Comparison of ENCODE assay signal across 8 mouse cellular contexts in the genomic region with DNA sequence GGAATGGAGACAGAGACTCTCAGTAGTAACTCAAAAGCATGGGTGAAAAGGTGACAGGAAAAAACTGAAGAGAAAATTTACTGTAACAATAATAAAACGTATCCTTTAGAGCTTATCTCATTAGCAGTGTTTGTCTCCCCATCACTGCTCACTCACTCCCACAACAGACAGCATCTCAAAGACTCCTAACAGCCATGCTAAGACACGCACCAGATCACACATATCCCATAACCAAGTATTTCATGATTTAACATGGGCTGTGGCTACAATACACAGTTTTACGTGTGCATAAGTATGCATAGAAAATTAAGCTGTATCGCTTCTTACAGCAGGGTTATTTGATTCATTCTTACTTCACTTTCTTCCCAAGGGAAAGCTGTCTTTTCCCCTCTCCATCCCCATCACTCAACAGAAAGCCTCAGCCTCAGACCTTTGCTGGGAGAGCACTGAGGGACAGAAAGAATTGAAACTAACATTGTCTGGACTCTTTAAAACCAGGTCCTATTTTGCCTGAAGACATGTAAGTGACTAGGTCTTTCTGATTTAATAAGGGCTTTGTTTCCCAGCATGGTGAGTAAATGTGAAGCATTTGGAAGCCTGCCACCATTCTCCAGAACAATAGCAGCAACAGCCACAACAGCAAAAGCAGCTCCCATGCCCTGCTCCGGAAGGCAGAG. TPM values are rescaled to one million over a fixed set of nuclear protein-coding genes. Genes with fewer than 3 reads are reported as not detected.
DNase-seq lines count a peak whose midpoint lies in the region; ATAC-seq lines count a peak whose summit lies in the region.

No protein-coding gene starts in this region.

- H3K4me3 ChIP-seq in embryonic facial prominence, embryonic 13.5 days: no peak overlapping the region
- H3K4me3 ChIP-seq in heart, embryonic 14.5 days (ENCODE audit: control insufficient read depth in 1 of 2, insufficient read depth in 1 of 2, low read depth in 1 of 2, low read length in 2 of 2): no peak overlapping the region
- no peak overlapping the region for H3K4me3 ChIP-seq in lung, embryonic 16.5 days (ENCODE audit: low read length)
- H3K4me3 ChIP-seq in stomach, embryonic 16.5 days (replicated peaks; ENCODE audit: low read length): no peak overlapping the region

- peaks cover 21% of the 10 kb centered on the region for H3K4me1 ChIP-seq in embryonic facial prominence, embryonic 13.5 days
- H3K4me1 ChIP-seq in heart, embryonic 14.5 days (ENCODE audit: control insufficient read depth in 2 of 2, insufficient read depth in 2 of 2, low read length in 2 of 2): peaks cover 6 to 29% of the 10 kb centered on the region in 2 experiments
- peaks cover 8% of the 10 kb centered on the region; the same call in 1 of the 2 replicates for H3K4me1 ChIP-seq in lung, embryonic 16.5 days (replicated peaks; ENCODE audit: control insufficient read depth, insufficient read depth, low read length)
- H3K4me1 ChIP-seq in stomach, embryonic 16.5 days (ENCODE audit: control insufficient read depth, insufficient read depth, low read length): no peaks in the 10 kb centered on the region

- peak; percentile 9; the same call in 1 of the 2 replicates for ATAC-seq in frontal cortex, adult (ENCODE audit: low TSS enrichment)
- 0 out of 2 replicates have a peak, but pooled peaks have one; percentile 59 for ATAC-seq in embryonic facial prominence, embryonic 13.5 days (ENCODE audit: insufficient number of reproducible peaks, insufficient read depth, low FRiP score, low TSS enrichment, low read depth)
- ATAC-seq in heart, embryonic 14.5 days (ENCODE audit: insufficient number of reproducible peaks, insufficient read depth, low FRiP score, low read depth): no peak
- ATAC-seq in lung, embryonic 16.5 days (ENCODE audit: low read depth): peak; percentile 72; the same call in 1 of the 2 replicates
- no peak for ATAC-seq in stomach, embryonic 16.5 days (ENCODE audit: insufficient read depth, low FRiP score)

- peak overlapping the region; percentile 19 for H3K4me2 ChIP-seq in embryonic facial prominence, embryonic 13.5 days
- H3K4me2 ChIP-seq in heart, embryonic 14.5 days (ENCODE audit: low read length): peak overlapping the region; percentile 38
- no peak overlapping the region for H3K4me2 ChIP-seq in lung, embryonic 16.5 days (ENCODE audit: low read depth, low read length)
- H3K4me2 ChIP-seq in stomach, embryonic 16.5 days (ENCODE audit: low read depth, low read length): no peak overlapping the region

- 30% methylated on average over 5 of the region's 5 CpGs for WGBS in embryonic facial prominence, embryonic 13.5 days
- 40% methylated on average over 5 of the region's 5 CpGs for WGBS in heart, embryonic 14.5 days
- WGBS in lung, embryonic 16.5 days: 47% methylated on average over 5 of the region's 5 CpGs
- 50% methylated on average over 5 of the region's 5 CpGs for WGBS in stomach, embryonic 16.5 days

- H3K9ac ChIP-seq in embryonic facial prominence, embryonic 13.5 days: no peak overlapping the region
- H3K9ac ChIP-seq in heart, embryonic 14.5 days (ENCODE audit: low read length): peak overlapping the region; percentile 35
- no peak overlapping the region; the same call in 1 of the 2 replicates for H3K9ac ChIP-seq in lung, embryonic 16.5 days (ENCODE audit: low read length)
- H3K9ac ChIP-seq in stomach, embryonic 16.5 days (ENCODE audit: low read length): no peak overlapping the region

- peak overlapping the region; percentile 81 for H3K27ac ChIP-seq in embryonic facial prominence, embryonic 13.5 days
- peak overlapping the region; percentile 88 to 94 for H3K27ac ChIP-seq in heart, embryonic 14.5 days (replicated peaks in 1 of 2; ENCODE audit: control insufficient read depth in 1 of 2, insufficient read depth in 1 of 2, low read depth in 2 of 2, low read length in 2 of 2)
- peak overlapping the region; percentile 73 for H3K27ac ChIP-seq in lung, embryonic 16.5 days (ENCODE audit: low read length)
- peak overlapping the region; percentile 32 for H3K27ac ChIP-seq in stomach, embryonic 16.5 days (ENCODE audit: low read length)

- H3K36me3 ChIP-seq in embryonic facial prominence, embryonic 13.5 days: no peaks in the 10 kb centered on the region
- H3K36me3 ChIP-seq in heart, embryonic 14.5 days (ENCODE audit: control insufficient read depth, insufficient read depth, low read length): peaks cover 8% of the 10 kb centered on the region; the same call in 1 of the 2 replicates
- no peaks in the 10 kb centered on the region for H3K36me3 ChIP-seq in lung, embryonic 16.5 days (ENCODE audit: control insufficient read depth, insufficient read depth, low read length)
- no peaks in the 10 kb centered on the region for H3K36me3 ChIP-seq in stomach, embryonic 16.5 days (ENCODE audit: control insufficient read depth, insufficient read depth, low read length)

- no peak for DNase-seq in frontal cortex, postnatal 25 days (ENCODE audit: low spot score in 2 of 2)
- DNase-seq in kidney, postnatal 10 days: peak; percentile 64
- DNase-seq in spleen, adult 18-20 months: no peak

- H3K9me3 ChIP-seq in embryonic facial prominence, embryonic 13.5 days: no peaks in the 10 kb centered on the region
- H3K9me3 ChIP-seq in heart, embryonic 14.5 days (ENCODE audit: control insufficient read depth, low read length): no peaks in the 10 kb centered on the region
- no peaks in the 10 kb centered on the region for H3K9me3 ChIP-seq in lung, embryonic 16.5 days (ENCODE audit: control insufficient read depth, low read length)
- H3K9me3 ChIP-seq in stomach, embryonic 16.5 days (replicated peaks; ENCODE audit: control insufficient read depth, low read length): no peaks in the 10 kb centered on the region

- no peaks in the 10 kb centered on the region for H3K27me3 ChIP-seq in embryonic facial prominence, embryonic 13.5 days
- H3K27me3 ChIP-seq in heart, embryonic 14.5 days (ENCODE audit: control insufficient read depth, insufficient read depth, low read length): no peaks in the 10 kb centered on the region
- H3K27me3 ChIP-seq in lung, embryonic 16.5 days (ENCODE audit: control insufficient read depth, insufficient read depth, low read depth, low read length): no peaks in the 10 kb centered on the region
- H3K27me3 ChIP-seq in stomach, embryonic 16.5 days (ENCODE audit: control insufficient read depth, insufficient read depth, low read length): no peaks in the 10 kb centered on the region

RNA-seq across cellular contexts. Expression of a gene that starts 37.5 kb away (rescaled TPM):
- 27.1 and 30.0 TPM in 2 replicates for polyA plus RNA-seq in embryonic facial prominence, embryonic 13.5 days (2015; fragmentation: Nextera tagmentation; extraction: Ambion mirVana)
- 45.4 and 49.6 TPM in 2 replicates for polyA plus RNA-seq in heart, embryonic 14.5 days (2014; fragmentation: Nextera tagmentation; extraction: Ambion mirVana)
- 16.1 and 17.1 TPM in 2 replicates for polyA plus RNA-seq in lung, embryonic 16.5 days (2015; fragmentation: Nextera tagmentation; extraction: Ambion mirVana)
- 15.7 and 19.1 TPM in 2 replicates for polyA plus RNA-seq in stomach, embryonic 16.5 days (2015; fragmentation: Nextera tagmentation; extraction: Ambion mirVana)

Comparison
In these comparisons a context has a peak if more than half of its experiments do, and no peak if none do; other contexts are left out.
1. ATAC-seq: peak in frontal cortex, adult (single experiment), embryonic facial prominence, embryonic 13.5 days (single experiment) and lung, embryonic 16.5 days (single experiment); none in heart, embryonic 14.5 days (single experiment) and stomach, embryonic 16.5 days (single experiment).
2. H3K27ac ChIP-seq: peak in every context shown above with its lines; median percentile 91 in heart, embryonic 14.5 days; 81 in embryonic facial prominence, embryonic 13.5 days; 73 in lung, embryonic 16.5 days; 32 in stomach, embryonic 16.5 days.
3. H3K4me2 ChIP-seq: peak in embryonic facial prominence, embryonic 13.5 days (single experiment) and heart, embryonic 14.5 days (single experiment); none in lung, embryonic 16.5 days (single experiment) and stomach, embryonic 16.5 days (single experiment).